Comparison of ENCODE assay signal across 8 mouse cellular contexts in the genomic region with DNA sequence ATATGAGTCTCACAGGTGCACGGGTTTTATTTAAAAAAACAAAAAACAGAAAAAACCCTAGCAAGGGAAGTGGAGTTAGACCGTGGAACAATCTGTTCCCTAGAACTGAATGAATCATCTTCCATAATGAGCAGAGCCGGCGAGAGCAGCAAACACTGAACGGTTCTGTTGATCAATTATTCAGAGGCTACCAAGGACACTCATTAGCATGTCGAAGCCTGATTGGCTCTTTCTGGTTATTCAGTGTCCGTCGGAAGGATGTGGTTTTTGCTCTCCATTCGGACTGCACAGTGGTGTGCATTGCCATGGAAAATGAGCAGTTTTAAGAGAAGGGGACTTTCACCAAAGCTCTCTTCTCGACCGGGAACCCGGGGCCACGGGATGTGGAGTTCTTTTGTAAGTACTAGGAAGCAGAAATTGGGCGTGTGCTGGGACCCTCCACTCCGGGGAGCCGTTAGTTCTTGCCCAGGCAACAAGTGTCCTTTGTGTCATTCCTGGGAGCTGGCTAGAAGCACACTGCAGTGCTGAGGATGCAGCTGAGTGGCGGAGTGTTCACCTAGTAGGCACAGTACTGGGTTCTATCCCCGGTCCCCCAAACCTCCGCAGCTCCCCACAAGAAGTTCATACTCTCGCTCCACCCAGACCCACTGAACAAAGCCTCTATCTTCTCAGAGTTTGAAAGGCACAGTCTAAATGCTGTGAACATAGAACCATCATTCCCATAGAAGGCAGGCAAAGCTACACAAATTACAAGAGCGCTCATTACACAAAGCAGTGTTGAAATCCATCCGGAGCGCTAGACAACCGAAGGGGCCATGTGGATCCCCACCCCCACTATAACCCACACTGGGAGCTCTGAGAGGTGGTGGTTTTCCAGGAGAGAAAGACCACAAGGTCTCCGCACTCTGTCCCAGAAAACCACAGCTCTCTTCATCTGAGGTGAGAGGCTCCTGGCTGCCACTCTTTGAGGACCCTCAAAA.
DNase-seq lines count a peak whose midpoint lies in the region; ATAC-seq and TF ChIP-seq lines count a peak whose summit lies in the region.

No protein-coding gene starts in this region.

- H3K27ac ChIP-seq in embryonic facial prominence, embryonic 10.5 days (replicated peaks) = peak overlapping the region; percentile 80
- H3K27ac ChIP-seq in hindbrain, postnatal 0 days = peak overlapping the region; percentile 74
- H3K27ac ChIP-seq in midbrain, postnatal 0 days (ENCODE audit: low read depth, low read length) = peak overlapping the region; percentile 72

- ATAC-seq in hindbrain, postnatal 0 days = peak; percentile 94
- peak; percentile 85 for ATAC-seq in midbrain, postnatal 0 days (ENCODE audit: low FRiP score)

- peak overlapping the region; percentile 44 for H3K4me3 ChIP-seq in embryonic facial prominence, embryonic 10.5 days
- no peak overlapping the region for H3K4me3 ChIP-seq in hindbrain, postnatal 0 days (ENCODE audit: low read length)
- no peak overlapping the region for H3K4me3 ChIP-seq in midbrain, postnatal 0 days (ENCODE audit: low read depth, low read length)

- 57% methylated on average over 25 of the region's 25 CpGs for WGBS in embryonic facial prominence, embryonic 10.5 days
- 30% methylated on average over 25 of the region's 25 CpGs for WGBS in hindbrain, postnatal 0 days
- 30% methylated on average over 25 of the region's 25 CpGs for WGBS in midbrain, postnatal 0 days

- no peaks in the 10 kb centered on the region for H3K27me3 ChIP-seq in embryonic facial prominence, embryonic 10.5 days (replicated peaks; ENCODE audit: low read depth, poor library complexity, severe bottlenecking)
- no peaks in the 10 kb centered on the region for H3K27me3 ChIP-seq in hindbrain, postnatal 0 days (ENCODE audit: insufficient read depth, low read length)
- H3K27me3 ChIP-seq in midbrain, postnatal 0 days (ENCODE audit: insufficient read depth, low read length) = no peaks in the 10 kb centered on the region

- H3K4me1 ChIP-seq in embryonic facial prominence, embryonic 10.5 days = peaks cover 15% of the 10 kb centered on the region
- no peaks in the 10 kb centered on the region for H3K4me1 ChIP-seq in hindbrain, postnatal 0 days (ENCODE audit: insufficient read depth, low read length)
- no peaks in the 10 kb centered on the region for H3K4me1 ChIP-seq in midbrain, postnatal 0 days (ENCODE audit: insufficient read depth, low read length)

- H3K9ac ChIP-seq in hindbrain, postnatal 0 days (replicated peaks; ENCODE audit: low read length) = no peak overlapping the region
- no peak overlapping the region for H3K9ac ChIP-seq in midbrain, postnatal 0 days (replicated peaks; ENCODE audit: low read length, poor library complexity, severe bottlenecking)

- TF ChIP-seq CTCF in hindbrain, postnatal 0 days (IDR thresholded peaks at IDR 0.05; ENCODE audit: low read depth) = no peak
- TF ChIP-seq CTCF in midbrain, postnatal 0 days (IDR thresholded peaks at IDR 0.05) = no peak

- H3K36me3 ChIP-seq in embryonic facial prominence, embryonic 10.5 days (replicated peaks) = no peaks in the 10 kb centered on the region
- H3K36me3 ChIP-seq in hindbrain, postnatal 0 days (ENCODE audit: insufficient read depth, low read length) = no peaks in the 10 kb centered on the region
- H3K36me3 ChIP-seq in midbrain, postnatal 0 days (ENCODE audit: insufficient read depth, low read length) = no peaks in the 10 kb centered on the region

- DNase-seq in 416B (ENCODE audit: low read depth) = peak; percentile 98
- DNase-seq in adrenal gland, adult 18-20 months (ENCODE audit: low spot score in 2 of 2) = peak; percentile 27 to 33
- peak; percentile 45 for DNase-seq in embryonic facial prominence, embryonic 10.5 days (ENCODE audit: low spot score)
- peak; percentile 77 for DNase-seq in hindbrain, postnatal 0 days (ENCODE audit: low spot score)
- DNase-seq in left cerebral cortex, postnatal 4 days = peak; percentile 26
- peak; percentile 88 for DNase-seq in midbrain, postnatal 0 days (ENCODE audit: low spot score)
- DNase-seq in testis, postnatal 14 days (ENCODE audit: low spot score) = peak; percentile 59
- no peak for DNase-seq in urinary bladder, adult 2 months (ENCODE audit: low spot score)

- intact Hi-C loops in left cerebral cortex, postnatal 4 days (cut with DNase I) = loop anchor here (5.0 kb wide), 1 partner anchor 173 kb away; a partner anchor contains a TSS

- H3K9me3 ChIP-seq in embryonic facial prominence, embryonic 10.5 days = no peaks in the 10 kb centered on the region
- H3K9me3 ChIP-seq in hindbrain, postnatal 0 days (ENCODE audit: low read length) = no peaks in the 10 kb centered on the region
- no peaks in the 10 kb centered on the region for H3K9me3 ChIP-seq in midbrain, postnatal 0 days (ENCODE audit: low read length)

- H3K4me2 ChIP-seq in hindbrain, postnatal 0 days (ENCODE audit: low read depth, low read length) = peak overlapping the region; percentile 32
- H3K4me2 ChIP-seq in midbrain, postnatal 0 days (ENCODE audit: low read depth, low read length, poor library complexity, severe bottlenecking) = peak overlapping the region; percentile 34
